ENCODE assay signal across 29 mouse cellular contexts in the genomic region with DNA sequence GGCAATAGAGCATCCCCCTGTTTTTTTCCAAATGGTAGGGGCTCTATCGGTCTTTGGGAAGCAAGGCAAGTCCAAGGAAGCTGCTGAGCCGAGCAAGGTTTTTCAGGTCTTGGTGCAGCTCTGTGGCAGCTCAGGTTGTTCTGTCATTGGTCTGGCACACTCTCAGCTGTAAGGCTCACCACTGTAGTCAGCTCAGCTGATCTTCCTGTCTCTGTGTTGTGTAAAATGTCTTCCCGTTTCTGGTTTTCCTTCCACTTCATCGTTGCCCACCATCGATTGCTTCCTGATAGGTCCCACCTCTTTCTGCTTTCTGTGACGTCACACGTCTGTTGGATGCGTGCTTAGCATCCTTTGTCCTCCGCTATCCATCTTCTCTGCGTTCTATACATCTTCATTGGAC.
DNase-seq lines count a peak whose midpoint lies in the region; ATAC-seq lines count a peak whose summit lies in the region.
"Had no signal": no experiment of that assay in that cellular context is flagged by ENCODE, and none has a peak within 500 bp of the region (broad histone marks: within the 10 kb centered on the region; RNA-seq: fewer than 3 reads in every experiment).

No protein-coding gene starts in this region.

- no peaks in the 10 kb centered on the region for H3K4me1 ChIP-seq in midbrain, embryonic 11.5 days (ENCODE audit: control insufficient read depth, insufficient read depth, low read length)
- no peaks in the 10 kb centered on the region for H3K4me1 ChIP-seq in midbrain, embryonic 14.5 days (ENCODE audit: control insufficient read depth, insufficient read depth, low read length)
- H3K4me1 ChIP-seq: embryonic facial prominence, embryonic 13.5 days; embryonic facial prominence, embryonic 15.5 days; forebrain, embryonic 10.5 days; forebrain, embryonic 12.5 days had no signal

- WGBS in midbrain, embryonic 11.5 days: 93% methylated on average over 10 of the region's 10 CpGs
- 95% methylated on average over 10 of the region's 10 CpGs for WGBS in midbrain, embryonic 14.5 days

- DNase-seq in midbrain, embryonic 11.5 days (ENCODE audit: low spot score, missing footprints): peak; percentile 59
- DNase-seq in midbrain, embryonic 14.5 days: no peak
- no peak for DNase-seq in cerebellum, adult 9-11 months
- DNase-seq in layer of hippocampus, adult 11-12 months (ENCODE audit: low spot score): no peak
- DNase-seq in spleen, adult 18-20 months: no peak
- DNase-seq: adrenal gland, adult 8-10 months; adrenal gland, postnatal 14 days; adrenal gland, postnatal 36 days; B cell, adult 2 months; cerebellum, adult 11-12 months; cerebellum, adult 2 months; cerebellum, adult 9-10 months; cerebellum, postnatal 25 days; embryo, embryonic 11 days had no signal

- H3K4me2 ChIP-seq in midbrain, embryonic 11.5 days: no peak overlapping the region
- H3K4me2 ChIP-seq in midbrain, embryonic 14.5 days (ENCODE audit: low read length): no peak overlapping the region
- H3K4me2 ChIP-seq: embryonic facial prominence, embryonic 13.5 days; embryonic facial prominence, embryonic 15.5 days; forebrain, embryonic 12.5 days had no signal

- H3K9ac ChIP-seq in midbrain, embryonic 11.5 days (ENCODE audit: low read length): no peak overlapping the region
- no peak overlapping the region for H3K9ac ChIP-seq in midbrain, embryonic 14.5 days (replicated peaks; ENCODE audit: low read length)
- H3K9ac ChIP-seq: embryonic facial prominence, embryonic 13.5 days; embryonic facial prominence, embryonic 15.5 days; forebrain, embryonic 12.5 days had no signal

- H3K27me3 ChIP-seq in midbrain, embryonic 11.5 days (ENCODE audit: control insufficient read depth, insufficient read depth, low read length): no peaks in the 10 kb centered on the region
- H3K27me3 ChIP-seq in midbrain, embryonic 14.5 days (ENCODE audit: control insufficient read depth, insufficient read depth, low read length): no peaks in the 10 kb centered on the region
- H3K27me3 ChIP-seq: CH12.LX; embryonic facial prominence, embryonic 13.5 days; embryonic facial prominence, embryonic 15.5 days; forebrain, embryonic 12.5 days; Patski had no signal

- no peak overlapping the region for H3K27ac ChIP-seq in midbrain, embryonic 11.5 days (ENCODE audit: low read depth, low read length)
- H3K27ac ChIP-seq in midbrain, embryonic 14.5 days (replicated peaks; ENCODE audit: low read depth, low read length): no peak overlapping the region
- H3K27ac ChIP-seq: embryonic facial prominence, embryonic 13.5 days; embryonic facial prominence, embryonic 15.5 days; forebrain, embryonic 10.5 days; forebrain, embryonic 12.5 days had no signal

- no peak for ATAC-seq in midbrain, embryonic 11.5 days (ENCODE audit: low FRiP score)
- ATAC-seq in midbrain, embryonic 14.5 days (ENCODE audit: low FRiP score, low TSS enrichment): no peak
- ATAC-seq in common myeloid progenitor, adult 5-6 weeks (replicated peaks; ENCODE audit: low read depth, poor library complexity, severe bottlenecking): peak; percentile 48
- peak; percentile 17 to 35; a peak in 2 of 4 replicates for ATAC-seq in hematopoietic stem cell, adult 5-6 weeks (replicated peaks in 1 of 2; ENCODE audit: insufficient read depth in 1 of 2, low FRiP score in 2 of 2, low TSS enrichment in 1 of 2, low read depth in 1 of 2, poor library complexity in 2 of 2, severe bottlenecking in 2 of 2)
- peak; percentile 77 for ATAC-seq in megakaryocyte progenitor cell, adult 5-6 weeks (replicated peaks; ENCODE audit: poor library complexity)
- ATAC-seq: activated CD4-positive, CD25-positive, alpha-beta regulatory T cell, adult 4 months; CD4-positive, CD25-positive, alpha-beta regulatory T cell, adult 4 months; forebrain, embryonic 14.5 days; forebrain, embryonic 16.5 days; Patski had no signal

- H3K36me3 ChIP-seq in midbrain, embryonic 11.5 days (ENCODE audit: control insufficient read depth, insufficient read depth, low read length): no peaks in the 10 kb centered on the region
- H3K36me3 ChIP-seq in midbrain, embryonic 14.5 days (ENCODE audit: control insufficient read depth, insufficient read depth, low read length): no peaks in the 10 kb centered on the region
- H3K36me3 ChIP-seq: embryonic facial prominence, embryonic 13.5 days; embryonic facial prominence, embryonic 15.5 days; forebrain, embryonic 10.5 days; forebrain, embryonic 12.5 days; G1E had no signal

- no peaks in the 10 kb centered on the region for H3K9me3 ChIP-seq in midbrain, embryonic 11.5 days (ENCODE audit: control insufficient read depth, low read length)
- H3K9me3 ChIP-seq in midbrain, embryonic 14.5 days (ENCODE audit: control insufficient read depth, low read length): no peaks in the 10 kb centered on the region
- H3K9me3 ChIP-seq: embryonic facial prominence, embryonic 13.5 days; embryonic facial prominence, embryonic 15.5 days; forebrain, embryonic 10.5 days; forebrain, embryonic 12.5 days had no signal

- H3K4me3 ChIP-seq in midbrain, embryonic 11.5 days (ENCODE audit: low read depth, low read length): no peak overlapping the region
- no peak overlapping the region for H3K4me3 ChIP-seq in midbrain, embryonic 14.5 days (replicated peaks; ENCODE audit: low read depth, low read length)
- H3K4me3 ChIP-seq: embryonic facial prominence, embryonic 13.5 days; embryonic facial prominence, embryonic 15.5 days; erythroblast, embryonic 14.5 days; forebrain, embryonic 10.5 days; forebrain, embryonic 12.5 days had no signal

Comparison
In these comparisons a context has a peak if more than half of its experiments do, and no peak if none do; other contexts are left out.
1. ATAC-seq: peak in common myeloid progenitor, adult 5-6 weeks (single experiment), hematopoietic stem cell, adult 5-6 weeks (2 of 2) and megakaryocyte progenitor cell, adult 5-6 weeks (single experiment); none in midbrain, embryonic 11.5 days (single experiment) and midbrain, embryonic 14.5 days (single experiment).